Mouse (Mus musculus) MEL (cell line): Measurements from ENCODE around the gene Gfod1.

Source experiments
- CTCF ChIP-seq, 3 experiments: IDR thresholded peaks in 2 of 3; conservative IDR thresholded peaks in 1 of 3; 2 replicates each; pipeline ENCODE4 v1.5.1; 2011 to 2012; ENCODE audit warnings: low read length in 3 of 3, low read depth in 2 of 3, mild to moderate bottlenecking in 2 of 3, improper control_type of control experiment in 1 of 3, inconsistent platforms in 1 of 3, mixed read lengths in 1 of 3, moderate library complexity in 1 of 3; ENCODE audit not compliant: control insufficient read depth in 1 of 3, insufficient read depth in 1 of 3, poor library complexity in 1 of 3, severe bottlenecking in 1 of 3
- JUND ChIP-seq: IDR thresholded peaks from 2 replicates; pipeline ENCODE4 v1.6.1; 2011; ENCODE audit warnings: low read depth, mild to moderate bottlenecking, improper control_type of control experiment, low read length
- RCOR1 ChIP-seq: IDR thresholded peaks from 2 replicates; pipeline ENCODE4 v1.6.1; 2012; ENCODE audit warnings: low read depth, mild to moderate bottlenecking, inconsistent platforms, low read length, improper control_type of control experiment
- ZNF384 ChIP-seq: IDR thresholded peaks from 2 replicates; pipeline ENCODE4 v1.6.1; 2012; ENCODE audit warnings: low read depth, mild to moderate bottlenecking, inconsistent platforms, low read length, improper control_type of control experiment

DNA sequence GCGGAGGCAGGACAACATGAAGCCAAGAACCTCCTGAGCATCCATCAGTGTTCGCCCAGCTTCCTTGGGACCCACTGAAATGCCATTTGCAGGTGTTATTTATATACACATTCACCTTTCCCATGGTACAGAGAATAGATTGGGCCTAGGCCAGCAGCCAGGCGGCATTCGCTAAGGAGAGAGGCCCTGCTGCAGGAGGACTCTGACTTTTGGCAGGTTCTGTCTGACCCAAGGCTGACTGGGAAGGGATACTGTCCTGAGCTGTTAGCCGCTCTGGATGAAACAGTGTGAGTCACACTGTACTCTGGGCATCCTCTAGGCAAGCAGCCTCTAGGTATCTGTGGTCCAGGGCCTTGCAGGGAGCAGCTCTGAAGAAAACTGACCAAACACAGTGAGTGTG lies 6.4 kb downstream of the Gfod1 start:
- TF ChIP-seq CTCF (IDR thresholded peaks at IDR 0.05 in 2 of 3, conservative IDR thresholded peaks at IDR 0.05 in 1 of 3; ENCODE audit: control insufficient read depth in 1 of 3, insufficient read depth in 1 of 3, low read depth in 2 of 3, low read length in 3 of 3, poor library complexity in 1 of 3, severe bottlenecking in 1 of 3): no peak
- TF ChIP-seq ZNF384: no peak
- no peak for TF ChIP-seq RCOR1
- no peak for TF ChIP-seq JUND
